Mouse (Mus musculus) regulatory T cell (primary cell): ENCODE measurements around the gene Egf.

ENCODE experiments used
- in situ Hi-C: fragments of 300-600 bp; cut with MboI, MseI; formaldehyde crosslinking; loops from one replicate; pipeline ENCODE4 v1.15.1; 2025; ENCODE audit warnings: high pct_unique_total_duplicates

The Egf gene

DNA sequence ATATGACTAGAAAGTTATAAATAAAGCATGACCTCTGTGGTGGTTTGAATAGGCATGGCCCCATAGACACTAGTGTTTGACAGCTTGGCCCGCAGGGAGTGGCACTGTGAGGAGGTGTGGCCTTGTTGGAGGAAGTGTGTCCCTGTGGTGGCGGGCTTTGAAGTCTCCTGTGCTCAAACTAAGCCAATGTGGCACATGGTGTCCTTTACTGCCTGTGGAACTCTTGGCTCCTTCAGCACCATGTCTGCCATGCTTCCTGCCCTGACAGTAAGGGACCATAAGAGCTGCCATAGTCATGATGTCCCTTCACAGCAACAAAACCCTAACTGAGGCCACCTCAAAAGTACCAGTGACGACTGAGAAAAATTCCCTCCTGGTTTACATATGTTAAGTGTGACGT lies 102.6 kb downstream of the Egf start:
- in situ Hi-C loops: no loop called here

DNA sequence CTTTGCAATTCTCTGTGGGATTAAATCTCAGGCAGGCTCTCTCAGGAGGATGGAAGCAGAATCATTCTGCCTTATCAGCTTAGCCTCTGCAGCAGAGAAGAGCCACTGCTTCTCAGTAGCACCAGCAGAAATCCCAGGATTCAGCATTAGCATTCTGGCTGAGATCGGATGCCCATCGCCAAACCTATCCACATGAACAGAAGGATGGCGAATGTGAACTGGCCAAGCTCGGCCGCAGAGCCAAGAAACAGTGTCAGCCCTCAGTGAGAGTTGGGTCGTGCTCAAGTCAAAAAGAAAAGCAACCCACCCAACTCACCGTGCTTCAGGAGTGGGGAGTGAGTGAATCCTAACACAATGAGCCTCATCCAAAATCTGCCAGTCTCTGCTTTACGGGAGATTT lies 103.4 kb downstream of the Egf start:
- in situ Hi-C loops: no loop called here

DNA sequence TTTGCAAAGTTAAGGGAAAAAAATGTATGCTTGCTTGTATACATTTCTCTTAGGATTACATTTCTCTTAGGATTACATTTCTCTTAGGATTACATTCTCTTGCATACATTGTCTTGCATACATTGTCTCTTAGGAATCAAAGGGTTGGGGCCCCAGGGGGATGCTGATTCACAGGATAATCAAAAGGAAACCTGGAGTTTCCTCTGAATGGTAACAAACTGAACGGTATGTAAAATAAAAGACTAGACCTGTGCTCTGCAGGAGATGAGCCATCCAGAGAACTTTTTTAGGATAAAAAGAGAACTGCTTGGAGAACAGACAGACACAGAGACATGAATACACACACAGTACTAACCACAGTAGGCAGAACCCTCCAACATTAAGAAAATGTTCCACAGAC lies 104.2 kb downstream of the Egf start:
- in situ Hi-C loops: no loop called here

DNA sequence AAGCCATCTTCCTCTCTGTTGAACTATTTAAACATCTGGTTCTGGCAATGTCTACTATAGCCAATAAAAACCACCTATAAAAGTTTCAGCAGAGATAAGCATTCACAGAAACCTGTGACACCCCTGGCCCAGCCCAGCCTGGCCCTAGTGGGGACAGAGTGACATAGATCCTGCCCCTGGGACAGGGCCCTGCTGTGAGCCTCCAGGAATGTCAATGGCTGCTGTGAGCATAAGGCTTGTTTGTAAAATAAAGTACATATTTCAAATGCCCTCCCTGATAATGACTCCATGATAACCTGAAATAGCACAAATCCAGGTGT lies 104.9 kb downstream of the Egf start:
- in situ Hi-C loops: no loop called here

DNA sequence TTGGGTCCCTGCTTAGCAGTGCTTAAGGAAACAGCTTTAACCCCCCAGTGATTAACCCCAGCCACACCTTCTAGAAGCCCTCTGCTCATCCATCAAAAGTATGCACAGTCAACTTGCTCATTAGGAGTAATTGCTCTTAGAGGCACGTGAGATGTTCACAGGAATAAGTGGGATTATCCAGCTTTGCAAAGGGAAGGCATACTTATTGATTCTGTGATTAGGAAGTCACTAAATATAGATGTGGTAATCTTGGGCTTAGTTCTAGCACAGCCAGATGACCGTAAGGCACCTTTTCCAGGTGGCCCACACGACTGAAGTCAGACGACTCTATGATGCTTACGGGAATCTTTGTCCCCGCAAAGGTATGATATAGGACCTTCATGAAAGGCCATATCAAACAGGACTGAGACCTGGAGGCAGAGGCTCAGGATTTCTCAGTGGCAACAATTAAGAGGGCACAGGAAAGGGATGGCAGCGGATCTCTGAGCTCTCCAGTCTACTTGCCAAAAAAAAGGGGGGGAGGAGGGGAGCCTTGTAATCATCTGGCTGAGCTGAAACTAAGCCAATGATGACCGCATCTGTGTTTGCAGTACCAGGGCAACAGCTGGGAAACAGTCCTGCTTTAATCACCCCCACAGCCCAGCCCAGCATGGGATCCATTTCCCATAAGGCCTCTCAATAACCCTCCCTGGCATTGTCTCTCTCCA lies 105.4 kb downstream of the Egf start:
- in situ Hi-C loops: no loop called here

DNA sequence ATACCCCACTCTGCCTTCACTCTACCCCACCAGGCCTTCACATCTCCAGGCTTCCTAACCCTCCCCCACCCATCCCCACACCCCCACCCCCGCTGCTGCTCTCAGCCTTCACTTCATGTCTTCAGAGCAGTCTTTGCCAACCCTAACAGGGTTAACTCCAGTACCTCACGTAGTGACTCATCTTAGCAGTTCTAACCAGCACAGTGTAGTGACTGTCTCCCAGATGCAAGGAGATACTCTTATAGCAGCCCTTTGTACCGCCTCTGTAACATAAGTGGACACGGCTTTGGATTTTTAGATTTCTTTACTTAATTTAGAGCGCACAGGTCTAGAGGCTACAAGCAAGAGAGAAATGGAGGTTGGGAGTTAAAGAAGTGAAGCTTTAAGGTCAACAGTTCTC lies 106.5 kb downstream of the Egf start:
- in situ Hi-C loops: no loop called here

DNA sequence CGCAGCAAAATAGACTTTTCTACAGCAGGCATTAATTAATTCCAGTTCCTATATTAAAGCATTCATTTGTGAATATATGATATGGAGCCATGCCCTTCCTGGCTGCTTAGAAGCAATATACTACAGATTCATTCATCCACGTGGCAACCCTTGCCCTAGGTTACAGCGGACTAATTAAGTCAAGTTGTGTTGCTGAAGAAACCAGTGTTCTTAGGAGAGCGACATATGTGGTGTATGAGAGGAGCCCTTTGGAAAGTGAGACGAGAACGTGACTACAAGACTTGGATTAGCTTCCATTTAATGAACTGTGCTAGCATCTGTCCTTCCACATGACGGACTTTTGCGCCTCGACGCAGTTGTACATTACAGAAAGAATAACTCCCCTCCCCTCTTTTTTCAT lies 107.8 kb downstream of the Egf start:
- in situ Hi-C loops: no loop called here

DNA sequence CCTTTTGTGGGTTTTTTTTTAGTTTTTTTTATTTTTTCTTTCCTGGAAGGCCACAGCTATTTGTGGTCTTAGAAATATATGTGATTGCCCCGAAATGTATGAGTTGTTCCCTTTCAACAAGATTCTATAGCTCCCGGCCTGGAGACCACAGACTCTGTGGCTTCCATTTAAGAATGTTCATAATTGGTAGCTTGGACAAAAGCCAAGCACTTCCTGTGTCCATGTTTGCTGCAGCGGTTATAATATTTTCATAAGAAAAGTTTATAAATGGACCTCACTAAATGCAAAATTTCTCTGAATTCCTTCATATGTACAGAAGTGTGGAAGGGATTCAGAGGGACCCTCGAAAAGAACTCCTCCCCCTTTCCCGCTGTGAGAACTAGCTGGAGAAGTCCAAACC lies 108.3 kb downstream of the Egf start:
- in situ Hi-C loops: no loop called here

DNA sequence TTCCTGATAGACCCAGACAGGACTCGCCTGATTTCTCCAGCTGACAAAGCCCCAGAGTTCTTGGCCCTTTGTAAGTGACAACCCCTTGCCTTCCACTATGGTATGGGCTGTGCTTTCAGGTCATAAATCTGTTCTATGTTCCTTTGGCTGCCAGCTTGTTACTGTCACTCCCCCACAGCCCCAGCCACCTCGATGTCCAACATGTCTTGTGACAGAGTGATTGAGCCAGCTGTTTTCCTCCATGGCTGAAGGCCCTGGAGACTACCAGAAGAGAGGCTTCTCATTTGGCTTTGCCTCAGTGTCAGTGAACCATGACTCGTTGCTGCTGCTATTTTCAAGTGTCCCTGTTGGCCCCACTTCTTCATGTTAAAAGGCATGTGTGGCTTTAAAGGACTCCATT lies 109.7 kb downstream of the Egf start:
- in situ Hi-C loops: no loop called here

DNA sequence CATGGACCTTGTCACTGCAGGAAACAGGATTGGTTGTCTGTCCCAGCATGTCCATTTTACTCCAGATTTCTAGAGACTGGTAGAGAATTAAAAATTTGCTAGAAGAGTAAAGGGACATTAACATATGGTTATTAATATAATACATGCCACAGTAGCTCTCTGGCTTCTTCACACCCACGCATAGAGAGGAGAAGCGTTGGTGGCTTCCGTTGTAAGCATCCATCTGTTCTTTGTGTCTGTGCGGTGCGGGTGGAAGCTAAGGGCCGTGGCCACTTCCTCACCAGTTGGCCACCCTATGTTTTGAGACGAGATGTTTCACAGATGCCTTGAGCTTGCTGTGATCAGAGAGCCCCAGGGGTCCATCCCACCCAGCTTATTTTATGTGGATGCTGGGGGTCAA lies 113.5 kb downstream of the Egf start:
- in situ Hi-C loops: no loop called here

DNA sequence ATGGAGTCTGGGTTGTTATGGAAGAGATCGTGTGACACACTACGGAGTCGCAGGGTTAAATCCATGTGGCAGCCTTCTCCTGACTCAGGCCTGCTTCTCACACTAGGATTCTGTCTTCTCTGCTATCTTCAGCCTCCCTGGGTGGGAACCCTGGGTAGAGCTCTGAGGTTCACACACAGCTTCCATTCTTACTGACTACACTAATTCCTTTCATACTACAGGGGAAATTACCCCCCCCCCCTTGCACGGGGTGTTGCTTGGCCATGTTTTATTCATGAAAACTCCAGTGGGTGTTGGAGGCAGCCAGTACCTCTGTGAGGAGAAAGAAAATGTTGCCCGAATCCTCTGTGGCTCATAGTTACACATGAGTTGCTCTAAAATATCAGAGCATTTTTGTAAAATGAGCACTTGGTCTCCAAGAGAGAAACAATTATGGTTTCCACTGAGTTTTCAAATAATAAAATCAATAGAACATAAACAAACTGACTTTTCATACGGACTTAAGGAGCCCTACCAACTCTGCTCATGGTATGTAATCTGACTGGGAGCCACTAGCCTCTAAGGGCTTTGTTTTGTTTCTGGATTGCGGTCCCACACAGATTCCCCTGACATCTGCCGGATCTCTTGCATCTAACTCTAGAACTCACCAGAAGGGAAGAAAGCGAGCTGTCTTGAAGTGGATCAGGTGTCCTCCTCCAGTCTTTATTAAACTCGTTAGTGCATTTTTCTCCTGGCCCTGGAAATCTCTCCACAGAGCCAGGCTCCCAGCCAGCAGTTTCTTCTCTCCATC lies 114.7 kb downstream of the Egf start:
- in situ Hi-C loops: no loop called here

DNA sequence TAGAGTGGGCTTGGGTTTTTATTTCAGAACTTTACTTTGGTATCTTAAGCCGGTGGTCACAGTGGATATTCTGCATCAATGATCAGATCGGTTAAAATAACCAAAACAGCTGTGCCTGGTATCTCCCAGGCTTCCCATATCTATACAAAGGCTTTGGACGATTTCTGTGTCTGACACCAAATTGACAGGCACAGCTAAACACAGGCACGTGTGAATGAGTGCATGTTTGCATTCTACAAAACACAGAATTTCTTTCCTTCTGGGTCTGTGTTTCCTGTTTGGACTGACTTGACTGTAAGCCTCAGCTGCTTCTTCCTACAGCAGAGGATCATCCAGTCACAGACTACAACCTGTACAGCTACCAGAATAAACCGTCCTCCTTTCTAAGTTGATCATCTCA lies 115.4 kb downstream of the Egf start:
- in situ Hi-C loops: no loop called here

DNA sequence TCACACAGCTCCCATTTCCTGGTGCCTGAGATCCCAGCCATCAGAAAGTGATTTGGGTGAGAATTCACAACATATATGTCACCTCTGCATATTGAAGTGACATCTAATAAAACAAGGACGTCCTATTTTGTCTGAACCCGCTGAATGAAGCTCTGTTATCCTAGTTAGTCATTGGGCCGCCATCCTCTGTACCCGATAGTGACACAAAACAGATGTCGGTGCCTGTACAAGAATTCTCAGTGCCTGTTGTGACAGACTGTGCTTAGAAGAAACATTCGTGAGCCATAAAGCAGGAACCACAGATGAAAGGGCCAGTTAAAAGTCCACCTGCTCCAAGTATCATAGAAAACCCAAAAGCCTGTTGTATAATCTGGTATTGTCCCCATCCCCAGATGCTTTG lies 117.7 kb downstream of the Egf start:
- in situ Hi-C loops: no loop called here

DNA sequence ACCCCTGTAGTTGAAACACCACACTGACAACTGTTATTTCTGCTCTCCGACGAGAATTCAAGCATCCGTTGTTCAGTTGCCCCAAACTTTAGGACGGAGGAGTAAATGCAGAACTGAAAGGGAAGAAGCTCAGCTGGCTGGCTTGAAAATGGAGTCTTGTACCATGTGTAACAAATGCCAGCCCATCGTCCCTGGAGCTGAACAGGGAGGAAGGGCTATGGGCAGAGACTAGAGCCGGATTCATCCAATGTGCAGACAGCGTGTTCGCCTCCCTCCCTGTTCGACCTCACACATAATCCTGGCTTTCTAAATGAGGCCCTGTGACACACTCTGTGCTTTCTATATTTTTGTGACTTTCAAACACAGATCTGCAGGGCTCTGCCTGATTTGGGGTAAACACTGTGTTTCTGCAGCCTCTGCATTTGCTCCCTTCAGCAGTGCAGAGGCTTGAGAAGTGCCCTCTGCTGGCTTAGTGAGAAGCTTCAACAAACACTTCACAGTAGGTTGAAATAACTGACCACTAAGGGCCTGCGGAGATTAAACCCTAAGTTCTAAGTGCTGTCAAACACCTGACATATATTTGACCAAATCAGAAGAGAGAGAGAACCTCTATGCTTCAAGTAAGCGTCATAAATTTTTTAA lies 120.7 kb downstream of the Egf start:
- in situ Hi-C loops: no loop called here

DNA sequence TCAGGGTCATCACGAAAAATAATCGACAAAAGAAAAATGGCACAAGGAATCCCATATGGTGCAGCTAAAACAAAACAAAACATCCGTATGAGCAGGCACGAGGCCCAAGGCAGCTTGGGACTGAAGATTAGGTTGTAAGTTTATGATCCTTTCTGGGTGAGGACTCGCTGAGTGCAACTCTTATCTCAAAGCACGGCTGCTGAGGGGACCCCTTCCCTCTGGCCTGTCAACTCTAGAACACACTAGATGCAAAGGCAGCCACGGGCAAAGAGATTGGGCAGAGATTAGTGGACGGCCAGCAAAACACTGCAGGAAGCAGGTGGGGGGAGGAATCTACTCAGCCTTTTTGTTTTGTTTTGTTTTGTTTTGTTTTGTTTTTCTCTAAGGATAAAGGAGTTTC lies 121.6 kb downstream of the Egf start:
- in situ Hi-C loops: no loop called here

DNA sequence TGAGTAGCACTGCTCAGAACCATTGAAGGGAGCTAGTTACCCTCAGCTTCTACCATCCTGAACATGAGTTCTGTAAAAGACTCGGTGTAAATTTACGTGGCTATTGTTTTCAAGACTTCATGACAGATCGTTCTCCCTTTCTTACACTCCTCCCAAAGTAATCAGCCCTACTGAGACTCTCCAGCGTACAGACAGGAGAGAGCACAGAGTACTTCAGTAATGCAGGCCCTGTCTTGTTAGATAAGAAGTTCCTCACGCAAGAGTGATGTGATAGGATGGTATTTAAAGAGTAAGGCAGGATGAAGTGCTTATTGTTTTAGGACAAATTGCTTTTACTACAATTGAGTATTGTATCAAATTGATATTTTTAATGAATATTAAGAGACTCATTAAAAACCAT lies 123.3 kb downstream of the Egf start:
- in situ Hi-C loops: no loop called here

DNA sequence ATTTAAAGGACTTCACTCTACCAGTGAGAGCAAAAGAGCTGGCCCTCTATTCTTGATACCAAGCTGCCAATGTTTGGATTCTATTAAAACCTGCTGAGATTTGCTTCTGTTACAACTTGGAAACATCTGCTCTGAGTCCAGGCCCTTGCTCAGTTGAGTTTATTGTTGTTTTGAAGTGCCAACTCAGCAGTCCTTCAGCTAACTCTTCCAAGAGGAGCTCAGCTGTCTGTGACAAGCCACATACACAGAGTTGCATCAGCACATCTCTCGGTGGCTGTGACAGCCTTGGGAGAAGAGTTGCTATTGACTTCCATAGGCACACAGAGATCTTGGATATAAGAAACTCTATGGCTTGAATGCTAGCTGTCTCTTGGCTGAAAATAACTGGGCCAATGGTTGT lies 124.1 kb downstream of the Egf start:
- in situ Hi-C loops: no loop called here
